Mouse (Mus musculus): Measurements from ENCODE around the gene Dyrk3. TPM values are rescaled to one million over a fixed set of nuclear protein-coding genes. Genes with fewer than 3 reads are reported as not detected.

The Dyrk3 gene
- polyA plus RNA-seq, 1 experiment: 4.6 TPM

GRCm38 (mm10) chr1:131125987-131126744 is 12.0 kb downstream of the Dyrk3 start:
- Histone ChIP-seq H3K4me1 (ENCODE audit: control insufficient read depth, insufficient read depth, insufficient read length) (no peaks in the 10 kb centered on the region), H3K27me3 (ENCODE audit: control insufficient read depth, insufficient read depth, low read length) (no peaks in the 10 kb centered on the region), H3K4me3 (ENCODE audit: extremely low read depth, insufficient read depth, insufficient read length) (no peak overlapping the region), H3K36me3 (ENCODE audit: control insufficient read depth, insufficient read depth, low read length) (no peaks in the 10 kb centered on the region), H3K27ac (ENCODE audit: insufficient read depth, low read length) (peak overlapping the region; percentile 56; the same call in 1 of the 2 replicates)
- TF ChIP-seq CTCF (IDR thresholded peaks at IDR 0.05; ENCODE audit: extremely low read depth, insufficient read depth, insufficient read length, insufficient replicate concordance) (no peak), POLR2A (IDR thresholded peaks at IDR 0.05; ENCODE audit: low read depth, low read length) (no peak)
- 45% methylated on average over 11 of the region's 11 CpGs for WGBS
- no peak for DNase-seq (ENCODE audit: low read depth in 1 of 2, low spot score in 2 of 2)

- H3K4me1 ChIP-seq (ENCODE audit: control insufficient read depth, insufficient read depth, insufficient read length): no peaks in the 10 kb centered on the region
- 89% methylated on average over 10 of the region's 10 CpGs for WGBS
- H3K4me3 ChIP-seq (ENCODE audit: extremely low read depth, insufficient read depth, insufficient read length): no peak overlapping the region
- H3K27me3 ChIP-seq (ENCODE audit: control insufficient read depth, insufficient read depth, low read length): no peaks in the 10 kb centered on the region
- no peak for DNase-seq (ENCODE audit: low read depth in 1 of 2, low spot score in 2 of 2)
- no peak for TF ChIP-seq POLR2A (IDR thresholded peaks at IDR 0.05; ENCODE audit: low read depth, low read length)
- no peak for TF ChIP-seq CTCF (IDR thresholded peaks at IDR 0.05; ENCODE audit: extremely low read depth, insufficient read depth, insufficient read length, insufficient replicate concordance)
- no peak overlapping the region for H3K27ac ChIP-seq (ENCODE audit: insufficient read depth, low read length)
- H3K36me3 ChIP-seq (ENCODE audit: control insufficient read depth, insufficient read depth, low read length): no peaks in the 10 kb centered on the region
Measured at GRCm38 (mm10) chr1:131123522-131124265, 14.4 kb downstream of the Dyrk3 start.

GRCm38 (mm10) chr1:131121987-131122386 is 16.2 kb downstream of the Dyrk3 start:
- peak in 1 of 2 experiments; percentile 38 for DNase-seq (ENCODE audit: low read depth in 1 of 2, low spot score in 2 of 2)
- no peaks in the 10 kb centered on the region for H3K4me1 ChIP-seq (ENCODE audit: control insufficient read depth, insufficient read depth, insufficient read length)
- 44% methylated on average over 3 of the region's 3 CpGs for WGBS
- no peak for TF ChIP-seq POLR2A (IDR thresholded peaks at IDR 0.05; ENCODE audit: low read depth, low read length)
- TF ChIP-seq CTCF (IDR thresholded peaks at IDR 0.05; ENCODE audit: extremely low read depth, insufficient read depth, insufficient read length, insufficient replicate concordance): 0 out of 2 replicates have a peak, but pooled peaks have one; percentile 11
- no peak overlapping the region for H3K4me3 ChIP-seq (ENCODE audit: extremely low read depth, insufficient read depth, insufficient read length)
- no peaks in the 10 kb centered on the region for H3K27me3 ChIP-seq (ENCODE audit: control insufficient read depth, insufficient read depth, low read length)
- no peaks in the 10 kb centered on the region for H3K36me3 ChIP-seq (ENCODE audit: control insufficient read depth, insufficient read depth, low read length)
- H3K27ac ChIP-seq (ENCODE audit: insufficient read depth, low read length): no peak overlapping the region

GRCm38 (mm10) chr1:131119026-131119425 is 19.1 kb downstream of the Dyrk3 start:
- no peak overlapping the region for H3K27ac ChIP-seq (ENCODE audit: insufficient read depth, low read length)
- DNase-seq (ENCODE audit: low read depth in 1 of 2, low spot score in 2 of 2): peak; percentile 59 to 64

GRCm38 (mm10) chr1:131118530-131118929 is 19.6 kb downstream of the Dyrk3 start:
- H3K4me1 ChIP-seq (ENCODE audit: control insufficient read depth, insufficient read depth, insufficient read length): no peaks in the 10 kb centered on the region
- H3K36me3 ChIP-seq (ENCODE audit: control insufficient read depth, insufficient read depth, low read length): no peaks in the 10 kb centered on the region
- 75% methylated on average over 10 of the region's 10 CpGs for WGBS
- TF ChIP-seq CTCF (IDR thresholded peaks at IDR 0.05; ENCODE audit: extremely low read depth, insufficient read depth, insufficient read length, insufficient replicate concordance): no peak
- TF ChIP-seq POLR2A (IDR thresholded peaks at IDR 0.05; ENCODE audit: low read depth, low read length): no peak
- H3K27ac ChIP-seq (ENCODE audit: insufficient read depth, low read length): no peak overlapping the region
- no peak for DNase-seq (ENCODE audit: low read depth in 1 of 2, low spot score in 2 of 2)
- H3K4me3 ChIP-seq (ENCODE audit: extremely low read depth, insufficient read depth, insufficient read length): no peak overlapping the region
- H3K27me3 ChIP-seq (ENCODE audit: control insufficient read depth, insufficient read depth, low read length): peaks cover 1% of the 10 kb centered on the region; the same call in 1 of the 2 replicates

More at GRCm38 (mm10) chr1:131119026-131119425, 19.1 kb downstream of the Dyrk3 start:
- Histone ChIP-seq H3K4me3 (ENCODE audit: extremely low read depth, insufficient read depth, insufficient read length) (no peak overlapping the region), H3K36me3 (ENCODE audit: control insufficient read depth, insufficient read depth, low read length) (no peaks in the 10 kb centered on the region), H3K4me1 (ENCODE audit: control insufficient read depth, insufficient read depth, insufficient read length) (no peaks in the 10 kb centered on the region), H3K27me3 (ENCODE audit: control insufficient read depth, insufficient read depth, low read length) (peaks cover 1% of the 10 kb centered on the region; the same call in 1 of the 2 replicates)
- no peak for TF ChIP-seq POLR2A (IDR thresholded peaks at IDR 0.05; ENCODE audit: low read depth, low read length)
- TF ChIP-seq CTCF (IDR thresholded peaks at IDR 0.05; ENCODE audit: extremely low read depth, insufficient read depth, insufficient read length, insufficient replicate concordance): peak; percentile 67; the same call in 1 of the 2 replicates
- WGBS: 37% methylated on average over 2 of the region's 2 CpGs

- 52% methylated on average over 13 of the region's 13 CpGs for WGBS
- DNase-seq (ENCODE audit: low read depth in 1 of 2, low spot score in 2 of 2): no peak
- H3K27ac ChIP-seq (ENCODE audit: insufficient read depth, low read length): no peak overlapping the region
- no peak for TF ChIP-seq CTCF (IDR thresholded peaks at IDR 0.05; ENCODE audit: extremely low read depth, insufficient read depth, insufficient read length, insufficient replicate concordance)
- no peak for TF ChIP-seq POLR2A (IDR thresholded peaks at IDR 0.05; ENCODE audit: low read depth, low read length)
- H3K36me3 ChIP-seq (ENCODE audit: control insufficient read depth, insufficient read depth, low read length): no peaks in the 10 kb centered on the region
- peaks cover 1% of the 10 kb centered on the region; the same call in 1 of the 2 replicates for H3K27me3 ChIP-seq (ENCODE audit: control insufficient read depth, insufficient read depth, low read length)
- no peak overlapping the region for H3K4me3 ChIP-seq (ENCODE audit: extremely low read depth, insufficient read depth, insufficient read length)
- peaks cover 4% of the 10 kb centered on the region; the same call in 1 of the 2 replicates for H3K4me1 ChIP-seq (ENCODE audit: control insufficient read depth, insufficient read depth, insufficient read length)
Measured at GRCm38 (mm10) chr1:131116430-131117011, 21.6 kb downstream of the Dyrk3 start.

All from spleen, adult 2 months (tissue).